Mouse (Mus musculus) lung, adult 2 months (tissue): ENCODE measurements at regions not wholly inside any gene's neighbourhood (a gene's known extent, or its start where the extent isn't known, plus 50 kb on each side); places are given as distances from the start of the nearest gene placed in this dataset.

Experiments
- CTCF ChIP-seq: fragments of 200-500 bp; IDR thresholded peaks from 2 replicates; pipeline ENCODE4 v1.5.1; 2011; ENCODE audit warnings: mild to moderate bottlenecking, low read length, control low read depth; ENCODE audit not compliant: insufficient read depth
- POLR2A ChIP-seq: fragments of 200-500 bp; IDR thresholded peaks from 2 replicates; pipeline ENCODE4 v1.6.1; 2011; ENCODE audit warnings: low read depth, mild to moderate bottlenecking, control low read depth, low read length, borderline replicate concordance; ENCODE audit errors: extremely low read depth

DNA sequence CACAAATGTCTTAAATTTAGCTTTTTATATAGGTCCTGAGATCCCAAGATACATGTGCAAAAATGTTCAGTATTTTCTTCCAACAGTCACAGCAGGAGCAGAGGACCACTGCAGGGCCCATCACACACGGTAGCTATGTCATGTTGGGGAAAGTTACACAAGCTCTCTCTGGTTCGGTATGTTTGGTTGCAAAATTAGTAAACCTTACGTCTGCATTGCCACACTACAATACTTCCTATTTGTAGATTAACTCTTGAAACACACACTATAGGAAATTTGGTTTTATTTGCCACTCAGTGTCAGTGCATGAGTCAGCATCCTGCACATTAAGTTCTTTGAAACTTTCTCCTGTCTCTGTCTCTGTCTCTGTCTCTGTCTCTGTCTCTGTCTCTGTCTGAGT is 82.0 kb downstream of the Cth start:
- no peak for TF ChIP-seq CTCF
- TF ChIP-seq POLR2A, result no peak
